Mouse (Mus musculus): Measurements from ENCODE around the gene Tceal9.

- TF ChIP-seq CTCF (IDR thresholded peaks at IDR 0.05; ENCODE audit: extremely low read depth, insufficient read depth, low read length) (no peak), POLR2A (IDR thresholded peaks at IDR 0.05; ENCODE audit: extremely low read depth, insufficient read depth, low read length) (no peak)
These were observed 29.7 kb downstream of the Tceal9 start for GRCm38 (mm10) chrX:136274542-136274941.
